In the genomic region with DNA sequence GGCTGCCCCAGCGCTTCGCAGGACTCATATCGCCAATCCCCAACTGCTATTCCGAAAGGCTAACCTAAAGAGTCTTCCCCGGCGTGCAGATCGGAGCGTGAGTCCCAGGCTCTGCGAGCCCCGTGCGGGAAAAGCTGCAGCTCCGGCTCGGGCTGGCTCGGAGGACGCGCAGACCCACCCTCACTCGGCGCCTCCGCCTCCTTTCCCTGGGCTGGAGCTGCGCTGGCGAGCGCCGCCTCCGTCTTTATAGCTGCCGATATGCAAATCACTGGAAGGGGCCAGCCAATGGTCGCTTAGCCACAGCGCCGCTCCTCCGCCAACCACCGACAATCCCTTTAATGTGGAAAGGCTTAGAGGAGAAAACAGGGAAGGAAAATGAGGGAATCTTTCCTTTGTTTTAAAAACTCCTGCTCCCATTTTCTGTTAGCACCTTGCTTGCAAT, we compare ENCODE assay signal across 9 mouse cellular contexts. TPM values are rescaled to one million over a fixed set of nuclear protein-coding genes. Genes with fewer than 3 reads are reported as not detected.
DNase-seq lines count a peak whose midpoint lies in the region; ATAC-seq and TF ChIP-seq lines count a peak whose summit lies in the region.
"Had no signal": no experiment of that assay in that cellular context is flagged by ENCODE, and none has a peak within 500 bp of the region (broad histone marks: within the 10 kb centered on the region; RNA-seq: fewer than 3 reads in every experiment).

TSS of gene Pcdh8 (minus strand) at position 219 of the 442 bp plus-strand sequence.

- peak within 1 kb of the TSS; percentile 53 for H3K4me2 ChIP-seq in embryonic facial prominence, embryonic 11.5 days (ENCODE audit: low read depth, low read length)
- peak within 1 kb of the TSS; percentile 84 for H3K4me2 ChIP-seq in midbrain, embryonic 11.5 days

- peak within 1 kb of the TSS; percentile 34 for H3K4me3 ChIP-seq in embryonic facial prominence, embryonic 11.5 days (ENCODE audit: low read depth, low read length)
- peak within 1 kb of the TSS; percentile 38; the same call in 1 of the 2 replicates for H3K4me3 ChIP-seq in kidney, adult 2 months (ENCODE audit: insufficient read depth, low read depth, low read length)
- peak within 1 kb of the TSS; percentile 72 for H3K4me3 ChIP-seq in midbrain, embryonic 11.5 days (ENCODE audit: low read depth, low read length)
- H3K4me3 ChIP-seq in small intestine, adult 2 months (ENCODE audit: low read depth, low read length) = peak within 1 kb of the TSS; percentile 51

- TF ChIP-seq CTCF in kidney, adult 2 months (conservative IDR thresholded peaks at IDR 0.05; ENCODE audit: insufficient read depth, insufficient read length, low read depth, low read length) = no peak
- TF ChIP-seq CTCF in small intestine, adult 2 months (IDR thresholded peaks at IDR 0.05; ENCODE audit: extremely low read depth, insufficient read length, insufficient replicate concordance, low read depth, low read length) = no peak

- H3K4me1 ChIP-seq in embryonic facial prominence, embryonic 11.5 days (ENCODE audit: control insufficient read depth, insufficient read depth, low read length) = peaks cover 3% of the 10 kb centered on the region; the same call in 1 of the 2 replicates
- H3K4me1 ChIP-seq in kidney, adult 2 months (ENCODE audit: control insufficient read depth, insufficient read depth, low read length) = peaks cover 8% of the 10 kb centered on the region; the same call in 1 of the 2 replicates
- H3K4me1 ChIP-seq in midbrain, embryonic 11.5 days (ENCODE audit: control insufficient read depth, insufficient read depth, low read length) = peaks cover 47% of the 10 kb centered on the region
- H3K4me1 ChIP-seq in small intestine, adult 2 months (ENCODE audit: control insufficient read depth, insufficient read depth, insufficient read length, low read length) = peaks cover 19% of the 10 kb centered on the region

- WGBS in embryonic facial prominence, embryonic 11.5 days = 1% methylated on average over 30 of the region's 30 CpGs
- under 1% methylated on average over 30 of the region's 30 CpGs for WGBS in kidney, adult 2 months
- under 1% methylated on average over 30 of the region's 30 CpGs for WGBS in midbrain, embryonic 11.5 days
- WGBS in small intestine, adult 2 months = 1% methylated on average over 30 of the region's 30 CpGs

- peak; percentile 83 for ATAC-seq in embryonic facial prominence, embryonic 11.5 days (replicated peaks; ENCODE audit: insufficient number of reproducible peaks, low FRiP score, low TSS enrichment, low read depth)
- ATAC-seq in midbrain, embryonic 11.5 days (ENCODE audit: low FRiP score) = peak; percentile 82

- H3K27me3 ChIP-seq in embryonic facial prominence, embryonic 11.5 days (ENCODE audit: control insufficient read depth, insufficient read depth, low read length) = peaks cover 67% of the 10 kb centered on the region
- H3K27me3 ChIP-seq in kidney, adult 2 months (replicated peaks; ENCODE audit: control insufficient read depth, insufficient read depth, low read length) = peaks cover 2% of the 10 kb centered on the region; the same call in 1 of the 2 replicates
- H3K27me3 ChIP-seq in midbrain, embryonic 11.5 days (ENCODE audit: control insufficient read depth, insufficient read depth, low read length) = peaks cover 37% of the 10 kb centered on the region
- peaks cover 57% of the 10 kb centered on the region for H3K27me3 ChIP-seq in small intestine, adult 2 months (ENCODE audit: control insufficient read depth, insufficient read depth, low read length)

- no peaks in the 10 kb centered on the region for H3K9me3 ChIP-seq in embryonic facial prominence, embryonic 11.5 days (replicated peaks; ENCODE audit: control insufficient read depth, low read length)
- peaks cover 3% of the 10 kb centered on the region; the same call in 1 of the 2 replicates for H3K9me3 ChIP-seq in midbrain, embryonic 11.5 days (ENCODE audit: control insufficient read depth, low read length)

- DNase-seq in brain, adult 2 months (ENCODE audit: low read depth, low spot score) = peak; percentile 94
- DNase-seq in embryonic facial prominence, embryonic 11.5 days (ENCODE audit: low spot score) = peak; percentile 95
- DNase-seq in heart, adult 8-10 months (ENCODE audit: low spot score) = peak; percentile 36
- DNase-seq in kidney, adult 2 months = peak; percentile 83
- peak; percentile 95 for DNase-seq in left cerebral cortex, postnatal 4 days
- peak; percentile 98 for DNase-seq in midbrain, embryonic 11.5 days (ENCODE audit: low spot score, missing footprints)
- no peak for DNase-seq in spleen, postnatal 36 days (ENCODE audit: low spot score in 2 of 2)

- H3K36me3 ChIP-seq in embryonic facial prominence, embryonic 11.5 days (replicated peaks; ENCODE audit: control insufficient read depth, insufficient read depth, low read depth, low read length) = no peaks in the 10 kb centered on the region
- no peaks in the 10 kb centered on the region for H3K36me3 ChIP-seq in kidney, adult 2 months (ENCODE audit: control insufficient read depth, insufficient read depth, low read length)
- H3K36me3 ChIP-seq in midbrain, embryonic 11.5 days (ENCODE audit: control insufficient read depth, insufficient read depth, low read length) = no peaks in the 10 kb centered on the region
- H3K36me3 ChIP-seq in small intestine, adult 2 months (ENCODE audit: control insufficient read depth, insufficient read depth, low read length) = no peaks in the 10 kb centered on the region

- TF ChIP-seq POLR2A in kidney, adult 2 months (IDR thresholded peaks at IDR 0.05; ENCODE audit: low read depth, low read length) = no peak
- no peak for TF ChIP-seq POLR2A in small intestine, adult 2 months (IDR thresholded peaks at IDR 0.05; ENCODE audit: low read depth, low read length)

- no peak within 1 kb of the TSS for H3K27ac ChIP-seq in embryonic facial prominence, embryonic 11.5 days (replicated peaks; ENCODE audit: low read depth, low read length)
- no peak within 1 kb of the TSS for H3K27ac ChIP-seq in kidney, adult 2 months (ENCODE audit: insufficient read depth, low read depth, low read length)
- peak within 1 kb of the TSS; percentile 67 for H3K27ac ChIP-seq in midbrain, embryonic 11.5 days (ENCODE audit: low read depth, low read length)
- no peak within 1 kb of the TSS for H3K27ac ChIP-seq in small intestine, adult 2 months (ENCODE audit: insufficient read depth, low read depth, low read length)

- H3K9ac ChIP-seq in embryonic facial prominence, embryonic 11.5 days (replicated peaks; ENCODE audit: low read length) = 0 out of 2 replicates have a peak within 1 kb of the TSS, but pooled peaks have one; percentile 15
- H3K9ac ChIP-seq in midbrain, embryonic 11.5 days (ENCODE audit: low read length) = peak within 1 kb of the TSS; percentile 73

- intact Hi-C loops in left cerebral cortex, postnatal 4 days (cut with DNase I) = loop anchor here (10.0 kb wide), 1 partner anchor 144 kb away; no protein-coding TSS in a partner anchor

RNA-seq across cellular contexts. Expression of gene Pcdh8, which starts in this region (rescaled TPM):
- 2.8 and 3.1 TPM in 2 replicates for polyA plus RNA-seq in embryonic facial prominence, embryonic 11.5 days (2014; fragmentation: Nextera tagmentation; extraction: Ambion mirVana)
- total RNA-seq in heart, adult 8-10 months (2022) = under 1 TPM; 0.06 to 0.19 (median 0.13) TPM
- 0.06 and 0.10 TPM in 2 replicates for polyA plus RNA-seq in kidney, adult 2 months (2012; rRNA removed)
- total RNA-seq in left cerebral cortex, postnatal 4 days (2021) = 10 to 100 TPM; 77.9 to 83.4 TPM
- 32.8 and 37.5 TPM in 2 replicates for polyA plus RNA-seq in midbrain, embryonic 11.5 days (2014; fragmentation: Nextera tagmentation; extraction: Ambion mirVana)
- 0.37 and 0.72 TPM in 2 replicates for polyA plus RNA-seq in small intestine, adult 2 months (2012; rRNA removed)
- total RNA-seq: gastrocnemius, adult 8-10 months had no signal

Comparison
In these comparisons a context has a peak if more than half of its experiments do, and no peak if none do; other contexts are left out.
1. RNA of gene Pcdh8 (total RNA-seq): 77.9 to 83.4 TPM in left cerebral cortex, postnatal 4 days; 0.06 to 0.19 TPM in heart, adult 8-10 months; every median in the first group is over 10 times any median in the second.
2. Peak in DNase-seq in heart, adult 8-10 months; RNA of the gene not detected or under 1 TPM.
3. Peak in DNase-seq and H3K4me3 ChIP-seq in kidney, adult 2 months; RNA of the gene not detected or under 1 TPM.
4. DNase-seq: peak in brain, adult 2 months (single experiment), embryonic facial prominence, embryonic 11.5 days (single experiment), left cerebral cortex, postnatal 4 days (single experiment) and midbrain, embryonic 11.5 days (single experiment); none in spleen, postnatal 36 days (0 of 2).
5. Peak in every context shown above with its lines, with median percentiles within 50 percentile points of each other: H3K4me3 ChIP-seq.